Mouse (Mus musculus) neural tube, embryonic 14.5 days (tissue): ENCODE data around the gene Otulinl. TPM values are rescaled to one million over a fixed set of nuclear protein-coding genes. Genes with fewer than 3 reads are reported as not detected.
"Not testable (repeated sequence)": the region's sequence is repeated elsewhere in the genome, so short reads cannot be mapped to it uniquely, and the experiment has no call there.

Source experiments
- ATAC-seq: fragments of 200-750 bp; cut with Nextera tagmentation; 2 replicates; pipeline ENCODE4 v1.8.0; 2017; ENCODE audit warnings: low read depth, mild to moderate bottlenecking, moderate TSS enrichment, moderate library complexity
- H3K27ac ChIP-seq: fragments of 300-500 bp; sonication (generic); 2 replicates; pipeline ENCODE4 v1.5.1; 2014; ENCODE audit warnings: low read depth, mild to moderate bottlenecking, control low read depth, low read length, moderate library complexity, mixed read lengths
- H3K27me3 ChIP-seq: fragments of 300-500 bp; sonication (generic); 2 replicates; pipeline ENCODE4 v1.6.1; 2014; ENCODE audit warnings: low read length; ENCODE audit not compliant: control insufficient read depth, insufficient read depth
- H3K36me3 ChIP-seq: fragments of 300-500 bp; sonication (generic); 2 replicates; pipeline ENCODE4 v1.6.1; 2014; ENCODE audit warnings: low read length, mixed read lengths; ENCODE audit not compliant: control insufficient read depth, insufficient read depth
- H3K4me1 ChIP-seq: fragments of 300-500 bp; sonication (generic); 2 replicates; pipeline ENCODE4 v1.6.1; 2014; ENCODE audit warnings: low read length; ENCODE audit not compliant: control insufficient read depth, insufficient read depth
- H3K4me2 ChIP-seq: fragments of 300-500 bp; sonication (generic); 2 replicates; pipeline ENCODE4 v1.6.1; 2014; ENCODE audit warnings: mild to moderate bottlenecking, low read depth, low read length, control low read depth
- H3K4me3 ChIP-seq: fragments of 300-500 bp; sonication (generic); 2 replicates; pipeline ENCODE4 v1.5.1; 2014; ENCODE audit warnings: low read depth, low read length, control low read depth, mixed read lengths
- H3K9ac ChIP-seq: fragments of 300-500 bp; sonication (generic); replicated peaks from 2 replicates; pipeline ENCODE4 v1.6.1; 2014; ENCODE audit warnings: low read depth, mild to moderate bottlenecking, control low read depth, low read length, mixed read lengths
- H3K9me3 ChIP-seq: fragments of 300-500 bp; sonication (generic); 2 replicates; pipeline ENCODE4 v1.6.1; 2016; ENCODE audit warnings: low read length; ENCODE audit not compliant: control insufficient read depth
- WGBS: fragments of 180-500 bp; shearing (Covaris S2); extraction: QIAGEN DNeasy Blood & Tissue Kit; methylation state at CpG from one replicate; pipeline ENCODE4 v1.1.7; 2014; 5-methylcytosine and 5-hydroxymethylcytosine counted together
- polyA plus RNA-seq: library from polyadenylated mRNA; unstranded; fragments of >200 nt; fragmentation: Nextera tagmentation; extraction: Ambion mirVana; gene quantifications from 2 replicates; pipeline ENCODE4 v1.2.1, GENCODE M21; 2014

Otulinl gene
- 11.2 and 15.6 TPM in 2 replicates for polyA plus RNA-seq

DNA sequence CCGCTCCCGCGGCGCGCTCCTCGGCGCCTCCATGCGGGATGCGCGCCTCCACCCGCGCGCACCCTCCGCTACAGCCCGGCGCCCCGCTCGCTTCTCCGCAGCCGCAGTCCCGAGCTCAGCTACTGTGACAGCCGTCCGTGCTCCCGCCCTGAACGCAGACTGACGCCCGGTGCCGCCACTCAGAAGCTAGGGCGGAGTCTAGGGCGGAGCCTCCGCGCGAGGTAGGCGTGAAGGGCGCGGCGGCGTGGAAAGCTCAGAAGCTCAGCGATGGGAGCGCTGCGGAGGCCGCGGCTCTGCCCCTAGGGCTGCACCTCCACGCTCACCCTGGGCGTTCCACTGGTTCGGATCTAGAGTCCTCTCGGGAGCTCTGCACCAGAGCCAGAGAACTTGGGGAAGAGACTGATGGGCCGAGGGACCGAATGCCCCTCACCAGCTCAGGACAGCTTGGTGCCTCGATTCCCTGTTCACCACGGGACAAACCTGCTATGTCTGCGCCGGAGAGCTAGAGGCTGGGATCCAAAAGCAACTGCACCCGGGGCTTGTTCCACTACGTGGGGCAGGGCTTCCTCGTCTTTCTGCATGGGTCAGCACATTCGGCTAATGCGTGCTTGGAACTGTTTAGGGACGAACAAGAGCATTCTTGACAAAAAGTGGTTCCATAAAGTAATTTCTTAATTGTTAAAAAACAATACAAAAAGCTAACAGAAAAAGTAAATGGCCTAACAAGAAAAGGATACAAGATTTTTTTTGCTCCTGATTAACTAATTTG lies at the start of gene Otulinl:
TSS of gene Otulinl (minus strand) at position 161 of the 769 bp plus-strand sequence.
- under 1% methylated on average over 59 of the region's 59 CpGs for WGBS

DNA sequence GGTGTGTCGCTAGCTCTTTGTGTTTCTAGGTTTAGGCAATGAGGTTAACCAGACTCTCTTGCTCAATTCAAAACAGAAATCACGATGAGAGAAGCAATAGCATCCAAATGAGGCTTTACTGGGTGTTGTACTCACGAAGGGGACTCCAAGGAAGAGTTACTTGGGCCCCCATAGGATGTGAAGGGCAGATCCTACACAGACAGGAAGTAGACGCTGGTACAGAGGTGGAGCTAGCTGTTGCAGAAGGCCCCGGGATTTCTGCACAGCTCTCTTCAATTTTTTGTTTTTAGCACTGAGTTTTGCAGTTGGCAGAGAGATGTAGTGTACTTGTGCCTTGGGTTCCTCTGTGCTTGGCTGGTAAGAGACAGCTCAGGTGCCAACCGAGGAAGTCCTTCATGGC lies 44.8 kb upstream of the Otulinl start:
- Histone ChIP-seq H3K27me3 (no peaks in the 10 kb centered on the region), H3K4me2 (no peak overlapping the region), H3K4me3 (no peak overlapping the region), H3K4me1 (no peaks in the 10 kb centered on the region), H3K27ac (no peak overlapping the region), H3K36me3 (no peaks in the 10 kb centered on the region; the same call in 1 of the 2 replicates), H3K9me3 (no peaks in the 10 kb centered on the region), H3K9ac (no peak overlapping the region)
- no peak for ATAC-seq
- WGBS: 85% methylated on average over 6 of the region's 6 CpGs

More for the DNA sequence above, at the start of gene Otulinl:
- Histone ChIP-seq H3K9ac (peak within 1 kb of the TSS; percentile 60), H3K27me3 (0 out of 2 replicates have a peak, but pooled peaks cover 2% of the 10 kb centered on the region), H3K36me3 (no peaks in the 10 kb centered on the region), H3K27ac (peak within 1 kb of the TSS; percentile 52; the same call in 1 of the 2 replicates), H3K4me3 (peak within 1 kb of the TSS; percentile 48), H3K9me3 (no peaks in the 10 kb centered on the region), H3K4me2 (peak within 1 kb of the TSS; percentile 89), H3K4me1 (no peaks in the 10 kb centered on the region)
- ATAC-seq: peak; percentile 100

DNA sequence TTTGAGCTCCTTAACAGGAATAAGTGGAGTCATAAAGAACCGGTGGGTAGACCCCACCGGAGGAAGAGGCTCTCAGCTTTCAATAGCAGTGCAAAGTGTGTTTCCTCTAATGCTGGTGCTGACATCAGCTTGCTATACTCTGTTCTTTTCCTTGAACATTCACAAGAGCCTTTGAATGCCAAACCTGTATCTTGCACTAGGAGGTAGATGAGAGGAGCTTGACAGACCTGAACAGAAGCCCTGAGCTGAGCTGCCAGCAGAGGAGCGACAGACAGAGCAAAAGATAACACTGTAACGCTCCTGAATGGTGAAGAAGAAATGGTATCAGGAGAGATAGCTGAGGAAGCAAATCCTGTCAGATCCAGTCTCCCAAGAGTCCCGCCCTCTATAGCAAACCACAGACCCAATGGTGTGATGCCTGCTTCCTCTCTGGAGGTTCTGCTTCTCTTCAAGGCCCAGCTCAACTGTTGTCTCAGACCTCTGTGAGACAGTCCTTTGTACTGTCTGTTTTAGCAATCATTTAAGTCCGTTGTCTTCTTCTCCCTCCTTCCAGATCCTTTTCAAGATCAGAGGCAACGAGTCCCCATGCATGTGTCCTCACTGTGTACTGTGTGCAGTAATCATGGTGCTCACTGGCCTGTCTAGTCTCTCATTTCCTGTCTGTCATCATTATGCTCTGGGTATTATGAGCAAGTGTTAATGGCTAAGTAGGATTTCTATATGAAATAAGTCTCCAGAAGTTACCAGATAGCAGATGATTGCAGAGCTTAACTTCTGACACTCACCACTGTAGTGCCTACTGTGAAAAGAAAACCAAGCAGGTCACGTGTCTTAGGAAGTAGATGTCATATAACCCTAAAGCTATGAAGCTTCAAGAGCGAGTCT lies 43.7 kb upstream of the Otulinl start:
- no peak for ATAC-seq
- H3K27me3 ChIP-seq: no peaks in the 10 kb centered on the region
- H3K4me2 ChIP-seq: no peak overlapping the region
- H3K27ac ChIP-seq: no peak overlapping the region
- no peaks in the 10 kb centered on the region for H3K9me3 ChIP-seq
- no peaks in the 10 kb centered on the region for H3K36me3 ChIP-seq
- H3K4me3 ChIP-seq: no peak overlapping the region
- no peaks in the 10 kb centered on the region for H3K4me1 ChIP-seq
- 76% methylated on average over 9 of the region's 9 CpGs for WGBS
- no peak overlapping the region for H3K9ac ChIP-seq

DNA sequence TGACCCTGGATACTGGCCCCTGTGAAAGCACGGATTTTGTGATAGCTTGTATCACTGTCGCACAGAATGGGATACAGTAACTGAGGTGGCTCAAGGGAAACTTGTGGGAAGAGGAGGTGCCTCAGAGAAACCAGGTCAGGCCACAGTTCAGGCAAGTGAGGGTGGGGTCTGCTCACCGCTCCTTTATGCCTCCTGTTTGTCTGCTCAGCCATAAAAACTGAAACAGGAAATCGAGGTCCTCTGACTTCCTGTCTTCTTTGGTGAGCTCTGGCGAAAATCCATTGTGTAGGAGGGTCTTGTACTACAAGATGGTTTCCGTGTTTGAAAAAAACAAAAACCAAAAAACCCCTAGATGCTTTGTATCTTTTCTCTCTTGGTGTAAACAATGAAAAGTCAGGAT lies 42.9 kb upstream of the Otulinl start:
- WGBS: 75% methylated on average over 6 of the region's 6 CpGs
- ATAC-seq: no peak
- H3K27me3 ChIP-seq: no peaks in the 10 kb centered on the region
- no peak overlapping the region for H3K9ac ChIP-seq
- no peaks in the 10 kb centered on the region for H3K36me3 ChIP-seq
- H3K9me3 ChIP-seq: no peaks in the 10 kb centered on the region
- H3K4me2 ChIP-seq: no peak overlapping the region
- H3K4me1 ChIP-seq: no peaks in the 10 kb centered on the region
- no peak overlapping the region for H3K27ac ChIP-seq
- no peak overlapping the region for H3K4me3 ChIP-seq

DNA sequence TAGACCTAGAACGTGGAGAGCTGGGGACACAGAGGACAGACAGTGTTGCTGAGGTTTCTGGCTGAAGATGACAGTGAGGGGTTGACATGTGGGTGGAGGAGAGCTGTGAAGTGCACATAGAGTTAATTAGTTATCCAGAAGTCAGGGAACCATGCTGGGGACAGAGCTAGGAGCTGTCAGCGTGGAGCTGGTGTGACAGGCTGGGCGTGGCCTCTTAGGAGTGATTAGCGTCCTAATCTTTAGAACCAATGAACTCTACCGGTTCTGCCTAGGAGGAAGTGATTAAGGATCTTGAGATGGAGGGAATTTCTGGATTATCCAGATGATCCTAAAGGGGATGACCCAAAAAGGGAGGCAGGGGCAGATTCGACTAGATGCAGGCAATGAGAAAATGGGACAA lies 42.4 kb upstream of the Otulinl start:
- H3K27me3 ChIP-seq: no peaks in the 10 kb centered on the region

DNA sequence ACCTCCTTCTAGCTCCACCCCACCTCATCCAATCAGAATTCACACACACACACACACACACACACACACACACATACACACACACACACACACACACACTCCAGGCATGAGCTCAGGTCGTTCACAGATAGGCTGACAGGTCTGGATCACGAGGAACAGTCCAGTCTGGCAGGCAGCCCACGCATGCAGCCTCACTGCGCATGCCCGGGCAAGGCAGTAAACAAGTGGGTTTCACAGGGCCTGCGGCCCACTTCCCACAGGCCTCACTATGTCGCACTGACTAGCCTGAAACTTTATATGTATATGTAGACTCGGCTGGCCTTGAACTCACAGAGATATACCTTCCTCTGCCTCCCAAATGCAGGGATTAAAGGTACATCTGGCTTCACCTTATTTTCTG lies 38.9 kb upstream of the Otulinl start:
- ATAC-seq, H3K9ac ChIP-seq, H3K36me3 ChIP-seq, H3K4me3 ChIP-seq, H3K27me3 ChIP-seq, H3K27ac ChIP-seq, H3K4me2 ChIP-seq, H3K4me1 ChIP-seq, H3K9me3 ChIP-seq: not testable (repeated sequence)
- 90% methylated on average over 8 of the region's 8 CpGs for WGBS

More for the DNA sequence above, 42.4 kb upstream of the Otulinl start:
- H3K4me1 ChIP-seq: no peaks in the 10 kb centered on the region
- no peaks in the 10 kb centered on the region for H3K36me3 ChIP-seq
- no peak overlapping the region for H3K4me3 ChIP-seq
- ATAC-seq: no peak
- no peak overlapping the region for H3K27ac ChIP-seq
- H3K9me3 ChIP-seq: no peaks in the 10 kb centered on the region
- no peak overlapping the region for H3K4me2 ChIP-seq
- WGBS: 60% methylated on average over 6 of the region's 6 CpGs
- H3K9ac ChIP-seq: no peak overlapping the region

DNA sequence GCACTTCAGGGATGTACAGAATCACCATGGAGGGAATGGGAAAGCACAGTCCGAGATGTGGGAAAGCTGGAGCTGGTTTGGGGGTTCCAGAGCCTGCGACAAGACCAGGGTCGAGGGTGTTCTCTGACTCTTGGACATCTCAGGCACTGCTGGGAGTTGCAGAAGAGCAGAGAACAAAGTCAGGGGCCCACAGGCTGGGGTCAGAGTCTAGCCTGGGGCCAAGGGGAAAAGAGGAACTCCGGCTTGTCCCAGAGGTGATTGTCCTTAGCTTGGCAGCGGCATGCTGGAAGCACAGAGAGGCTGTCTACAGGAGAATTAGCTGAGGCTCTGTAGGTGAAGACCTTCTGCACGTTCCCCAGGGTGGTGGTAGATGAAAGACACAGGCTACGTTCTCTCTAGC lies 37.3 kb upstream of the Otulinl start:
- Histone ChIP-seq H3K27ac (no peak overlapping the region), H3K9me3 (no peaks in the 10 kb centered on the region), H3K4me3 (no peak overlapping the region), H3K27me3 (no peaks in the 10 kb centered on the region), H3K4me1 (no peaks in the 10 kb centered on the region), H3K4me2 (no peak overlapping the region), H3K9ac (no peak overlapping the region), H3K36me3 (no peaks in the 10 kb centered on the region)
- ATAC-seq: no peak
- 84% methylated on average over 7 of the region's 7 CpGs for WGBS

DNA sequence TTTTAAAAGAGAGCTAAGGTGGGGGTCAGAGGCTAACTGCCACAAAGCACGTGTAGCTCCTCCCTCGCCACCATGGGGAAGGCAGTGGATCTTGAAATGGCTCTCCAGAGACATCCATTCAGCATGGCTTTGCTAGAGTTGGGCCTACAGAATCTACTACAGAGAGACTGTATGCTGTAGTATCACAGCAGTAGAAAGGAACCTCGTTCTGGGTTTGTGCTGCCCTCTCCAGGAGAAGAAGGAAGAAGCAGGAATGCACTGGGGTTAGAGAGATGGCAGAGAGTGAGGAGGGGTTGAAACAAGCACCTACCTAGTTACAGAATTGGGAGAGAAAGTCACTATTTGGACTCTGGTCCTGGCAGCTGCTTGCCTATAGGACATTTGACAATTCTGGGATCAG lies 34.0 kb upstream of the Otulinl start:
- H3K4me3 ChIP-seq: no peak overlapping the region
- no peak overlapping the region for H3K27ac ChIP-seq
- ATAC-seq: peak; percentile 44; the same call in 1 of the 2 replicates
- no peaks in the 10 kb centered on the region for H3K36me3 ChIP-seq
- no peaks in the 10 kb centered on the region for H3K4me1 ChIP-seq
- no peak overlapping the region for H3K9ac ChIP-seq
- H3K4me2 ChIP-seq: no peak overlapping the region
- no peaks in the 10 kb centered on the region for H3K9me3 ChIP-seq
- no peaks in the 10 kb centered on the region for H3K27me3 ChIP-seq
- WGBS: 32% methylated on average over 3 of the region's 3 CpGs

DNA sequence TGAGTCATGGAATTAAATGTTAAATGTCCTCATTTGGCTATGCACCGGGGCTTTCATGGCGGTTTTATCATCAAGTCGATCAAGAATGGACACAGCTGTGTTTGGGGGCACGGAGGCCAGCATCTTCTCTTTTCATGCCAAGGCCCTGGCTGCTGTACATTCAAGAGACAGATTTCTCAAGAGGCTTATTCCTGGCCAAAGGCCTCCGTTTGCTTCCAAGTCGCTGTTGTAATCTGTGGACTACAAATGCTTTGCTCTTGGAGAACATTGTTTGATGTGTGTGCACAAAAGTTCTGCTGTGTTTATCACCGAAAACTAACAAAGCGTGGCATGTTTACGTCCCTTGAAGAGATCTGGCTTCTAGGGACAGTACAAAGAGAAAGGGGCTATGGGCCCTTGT lies 29.3 kb upstream of the Otulinl start:
- Histone ChIP-seq H3K9me3 (no peaks in the 10 kb centered on the region), H3K27me3 (no peaks in the 10 kb centered on the region), H3K27ac (no peak overlapping the region), H3K4me1 (no peaks in the 10 kb centered on the region), H3K9ac (no peak overlapping the region), H3K36me3 (no peaks in the 10 kb centered on the region), H3K4me2 (no peak overlapping the region), H3K4me3 (no peak overlapping the region)
- no peak for ATAC-seq
- 79% methylated on average over 9 of the region's 9 CpGs for WGBS
